Mouse (Mus musculus) small intestine, adult 2 months (tissue): Measurements from ENCODE around the gene Gm48552. TPM values are rescaled to one million over a fixed set of nuclear protein-coding genes. Genes with fewer than 3 reads are reported as not detected.

Experiments used
- H3K27ac ChIP-seq: fragments of 200-500 bp; 2 replicates; pipeline ENCODE4 v1.5.1; 2012; ENCODE audit warnings: low read depth, low read length, control low read depth, inconsistent platforms; ENCODE audit not compliant: insufficient read depth
- H3K27me3 ChIP-seq: fragments of 200-500 bp; 2 replicates; pipeline ENCODE4 v1.6.1; 2012; ENCODE audit warnings: mild to moderate bottlenecking, moderate library complexity, low read length, inconsistent platforms; ENCODE audit not compliant: control insufficient read depth, insufficient read depth
- H3K36me3 ChIP-seq: fragments of 200-500 bp; 2 replicates; pipeline ENCODE4 v1.6.1; 2012; ENCODE audit warnings: mild to moderate bottlenecking, low read length, control low read depth, inconsistent platforms; ENCODE audit not compliant: control insufficient read depth, insufficient read depth
- H3K4me1 ChIP-seq: fragments of 200-500 bp; 2 replicates; pipeline ENCODE4 v1.6.1; 2012; ENCODE audit warnings: low read length, inconsistent platforms, mixed read lengths; ENCODE audit not compliant: control insufficient read depth, insufficient read depth, insufficient read length
- H3K4me3 ChIP-seq: fragments of 200-500 bp; 2 replicates; pipeline ENCODE4 v1.5.1; 2012; ENCODE audit warnings: low read depth, mild to moderate bottlenecking, control low read depth, inconsistent platforms, low read length, moderate library complexity
- CTCF ChIP-seq: fragments of 200-500 bp; IDR thresholded peaks from 2 replicates; pipeline ENCODE4 v1.5.1; 2012; ENCODE audit warnings: low read depth, mild to moderate bottlenecking, control low read depth, inconsistent platforms, low read length, moderate library complexity, mixed read lengths; ENCODE audit not compliant: insufficient replicate concordance, insufficient read length; ENCODE audit errors: extremely low read depth
- POLR2A ChIP-seq: fragments of 200-500 bp; IDR thresholded peaks from 2 replicates; pipeline ENCODE4 v1.6.1; 2012; ENCODE audit warnings: low read depth, mild to moderate bottlenecking, control low read depth, inconsistent platforms, low read length, moderate library complexity
- WGBS: fragments of 180-500 bp; shearing (Covaris S2); methylation state at CpG from one replicate; pipeline ENCODE4 v1.1.7; 2018; 5-methylcytosine and 5-hydroxymethylcytosine counted together
- polyA plus RNA-seq: library from polyadenylated mRNA; depleted of rRNA; stranded (reverse); fragments of >200 nt; gene quantifications from 2 replicates; pipeline ENCODE4 v1.2.3, GENCODE M21; 2012

Gene Gm48552
- polyA plus RNA-seq, 1 experiment = 5.0 TPM

DNA sequence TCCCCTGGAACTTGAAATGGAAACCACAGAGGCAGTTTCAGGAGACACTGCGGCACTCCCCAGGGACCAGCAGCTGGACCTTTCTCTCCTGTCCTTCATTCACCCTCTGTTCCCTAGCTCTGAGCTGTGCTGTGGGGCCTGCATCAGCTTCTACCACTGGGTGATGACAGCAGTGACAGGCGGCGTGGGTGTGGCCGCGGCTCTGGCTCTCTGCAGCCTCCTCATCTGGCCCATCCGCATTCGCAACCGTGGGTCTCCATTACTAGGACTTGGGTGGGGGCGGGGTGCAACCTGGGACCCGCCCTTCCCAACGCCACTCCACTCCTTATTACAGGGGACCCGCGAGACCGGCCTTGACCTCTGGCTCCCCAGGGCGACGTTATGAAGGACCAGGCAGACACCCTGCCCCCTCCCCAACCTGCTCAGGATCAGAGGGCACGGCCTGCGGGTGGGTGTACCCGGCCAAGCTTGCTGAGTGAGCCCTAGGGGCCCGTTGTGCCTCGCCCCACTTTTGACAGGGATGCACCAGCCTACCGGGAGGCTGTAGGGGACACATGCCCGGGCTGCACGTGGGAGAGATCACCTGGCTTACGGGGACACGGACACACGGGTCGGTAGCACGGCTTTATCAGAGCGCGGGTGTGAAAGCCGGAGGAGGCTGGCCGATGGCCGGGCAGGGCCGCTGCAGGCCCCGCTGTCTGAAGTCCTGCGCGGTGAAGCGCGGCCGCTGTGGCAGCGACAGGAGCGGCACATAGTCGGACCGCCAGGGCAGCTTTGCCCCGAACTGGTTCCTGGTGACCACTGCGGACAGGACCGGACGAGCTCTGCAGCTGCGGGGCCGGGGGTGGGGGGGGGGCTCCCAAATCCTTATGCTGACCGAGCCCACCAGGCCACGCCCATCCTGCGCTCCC lies 25.1 kb upstream of the Gm48552 start:
- Histone ChIP-seq H3K27ac (no peak overlapping the region), H3K27me3 (no peaks in the 10 kb centered on the region), H3K4me3 (peak overlapping the region; percentile 25), H3K4me1 (peaks cover 53% of the 10 kb centered on the region), H3K36me3 (peaks cover 22% of the 10 kb centered on the region)
- WGBS = 39% methylated on average over 54 of the region's 54 CpGs
- TF ChIP-seq POLR2A (no peak), CTCF (no peak)

DNA sequence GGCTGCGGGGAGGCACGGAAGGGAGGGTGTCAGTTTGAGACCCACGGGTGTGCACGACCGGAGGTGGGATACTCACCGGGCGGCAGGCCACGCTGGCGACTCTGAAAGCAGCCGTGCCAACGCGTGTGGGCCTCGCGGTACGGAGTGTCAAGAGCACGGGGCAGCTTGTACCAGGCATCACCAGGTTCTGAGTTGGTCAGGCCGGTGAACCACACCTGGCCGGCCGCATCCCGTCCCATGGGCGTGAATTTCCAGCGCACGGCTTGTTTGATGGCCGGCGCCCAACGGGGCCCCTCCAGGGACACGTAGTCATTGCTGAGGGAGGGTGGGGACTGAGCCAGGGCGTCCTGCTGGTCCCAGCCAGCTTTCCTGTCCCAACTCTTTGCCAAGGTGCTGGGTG lies 24.1 kb upstream of the Gm48552 start:
- Histone ChIP-seq H3K4me3 (peak overlapping the region; percentile 34), H3K27ac (no peak overlapping the region), H3K36me3 (peaks cover 31% of the 10 kb centered on the region), H3K4me1 (peaks cover 49% of the 10 kb centered on the region), H3K27me3 (no peaks in the 10 kb centered on the region)
- WGBS = 19% methylated on average over 28 of the region's 28 CpGs
- TF ChIP-seq POLR2A = no peak
- no peak for TF ChIP-seq CTCF

DNA sequence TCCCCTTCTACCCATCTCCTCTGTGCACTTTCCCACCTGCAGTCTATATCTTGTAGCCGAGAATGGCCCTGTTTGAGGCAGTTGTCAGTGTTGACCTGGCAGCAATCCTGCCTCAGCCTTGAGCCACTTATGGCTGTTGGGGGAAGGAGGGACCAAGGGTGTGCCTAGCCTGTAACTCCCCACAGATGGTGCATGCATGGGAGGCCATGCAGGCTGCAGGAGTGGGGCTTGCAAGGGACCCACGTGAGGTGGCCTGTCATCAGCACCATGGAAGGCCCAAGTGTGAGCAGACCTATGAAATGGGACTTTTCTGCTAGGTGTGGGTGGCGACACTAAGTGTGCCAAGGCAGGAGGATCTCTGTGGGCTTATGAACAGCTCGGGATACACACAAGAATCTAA lies 23.7 kb upstream of the Gm48552 start:
- Histone ChIP-seq H3K27ac (peak overlapping the region; percentile 89), H3K4me1 (peaks cover 47% of the 10 kb centered on the region), H3K27me3 (no peaks in the 10 kb centered on the region), H3K4me3 (no peak overlapping the region), H3K36me3 (peaks cover 35% of the 10 kb centered on the region)
- no peak for TF ChIP-seq POLR2A
- no peak for TF ChIP-seq CTCF
- 46% methylated on average over 4 of the region's 4 CpGs for WGBS

DNA sequence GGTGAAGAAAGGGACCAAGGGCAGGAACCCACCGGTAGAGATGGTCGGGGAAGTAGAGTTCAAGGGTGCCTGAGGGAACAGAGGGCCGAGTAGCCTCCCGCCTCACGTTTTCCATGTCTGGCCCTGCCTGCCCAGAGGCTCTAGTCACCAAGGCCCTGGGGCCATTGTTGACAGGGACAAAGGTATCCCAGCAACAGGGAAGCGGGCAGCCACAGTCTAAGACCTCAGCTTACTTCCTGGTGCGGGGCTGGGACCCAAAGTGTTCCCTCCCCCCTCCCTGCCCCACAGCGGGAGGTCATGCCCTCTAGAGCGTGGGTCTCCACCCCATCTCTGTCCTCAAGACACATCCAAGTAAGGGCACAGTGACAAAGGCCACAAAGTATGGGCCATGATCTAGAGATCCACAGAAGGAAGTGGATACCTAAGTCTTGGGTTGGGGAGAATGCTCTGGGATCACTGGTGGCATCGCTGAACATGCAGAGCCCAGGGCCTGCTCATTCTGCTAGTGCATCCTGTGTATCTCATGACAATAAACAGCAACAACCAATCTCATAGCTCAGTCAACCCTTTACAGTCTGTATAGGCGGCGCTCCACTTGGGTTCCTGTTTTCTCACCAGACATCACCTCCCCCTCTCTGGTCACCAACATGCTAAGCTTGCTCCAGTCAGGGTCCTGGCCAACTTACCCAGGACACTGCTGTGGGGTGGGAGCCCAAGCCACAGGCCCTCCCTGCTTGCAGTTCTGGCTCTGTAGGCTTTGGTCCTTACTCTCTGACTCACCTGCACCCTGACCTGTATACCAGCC lies 22.9 kb upstream of the Gm48552 start, which contains the start of gene 4930404N11Rik:
4930404N11Rik (minus strand) TSS at position 145 of the 805 bp plus-strand sequence.
- H3K27ac ChIP-seq = peak within 1 kb of the TSS; percentile 89
- H3K36me3 ChIP-seq = peaks cover 42% of the 10 kb centered on the region
- H3K4me1 ChIP-seq = peaks cover 47% of the 10 kb centered on the region
- no peaks in the 10 kb centered on the region for H3K27me3 ChIP-seq
- H3K4me3 ChIP-seq = peak within 1 kb of the TSS; percentile 34
- WGBS = 40% methylated on average over 12 of the region's 12 CpGs
- TF ChIP-seq POLR2A = no peak
- TF ChIP-seq CTCF = no peak

DNA sequence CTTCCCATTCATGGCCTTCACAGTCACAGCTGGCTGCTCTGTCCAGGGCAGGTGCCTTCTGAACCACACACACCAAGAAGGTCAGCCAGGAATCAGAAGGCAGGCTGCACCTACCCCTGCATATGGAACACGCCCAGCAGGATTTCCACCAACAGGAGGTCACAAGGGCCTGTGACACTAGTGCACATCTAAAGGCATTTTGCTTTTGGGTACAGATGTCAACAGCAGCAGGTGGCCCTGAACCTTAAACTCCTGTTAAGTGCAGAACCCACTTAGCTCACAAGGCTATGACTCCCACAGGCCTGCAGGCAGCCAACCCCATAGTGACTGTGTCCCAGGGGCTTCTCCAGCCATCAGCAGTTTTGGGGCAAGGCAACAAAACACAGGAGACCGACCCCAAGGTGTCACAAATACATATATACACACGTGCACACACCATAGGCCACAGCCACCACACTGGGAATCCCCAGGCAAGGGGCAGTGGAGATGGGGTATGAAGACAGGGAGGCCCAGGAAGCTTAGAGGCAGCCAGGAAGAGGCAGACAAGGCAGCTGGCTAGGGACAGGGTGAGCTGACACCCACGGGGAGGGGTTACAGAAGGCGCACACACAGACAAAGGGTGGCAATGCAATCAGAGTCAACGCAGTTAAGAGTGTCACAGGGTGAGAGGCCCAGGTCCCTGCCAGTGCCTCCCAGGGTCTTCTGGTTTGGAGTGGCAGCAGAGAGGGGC lies 22.2 kb upstream of the Gm48552 start:
- Histone ChIP-seq H3K4me3 (no peak overlapping the region), H3K27ac (peak overlapping the region; percentile 55), H3K36me3 (peaks cover 47% of the 10 kb centered on the region), H3K4me1 (peaks cover 47% of the 10 kb centered on the region), H3K27me3 (no peaks in the 10 kb centered on the region)
- no peak for TF ChIP-seq CTCF
- no peak for TF ChIP-seq POLR2A
- 64% methylated on average over 6 of the region's 6 CpGs for WGBS

DNA sequence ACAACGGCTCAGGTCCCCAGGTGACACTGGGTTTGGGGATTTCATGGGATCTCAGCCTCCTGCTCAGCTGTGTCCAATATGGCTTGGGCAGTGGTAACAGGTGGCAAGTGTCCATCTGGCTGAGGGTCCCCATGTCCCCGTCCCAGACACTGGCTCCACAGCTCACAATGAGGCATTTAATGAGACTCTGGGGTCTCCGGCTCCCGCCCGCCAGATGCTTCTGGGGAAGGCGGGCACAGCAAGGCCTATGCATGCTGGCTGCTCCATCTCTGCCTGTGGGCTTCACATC lies 21.7 kb upstream of the Gm48552 start:
- peak overlapping the region; percentile 55; the same call in 1 of the 2 replicates for H3K27ac ChIP-seq
- 90% methylated on average over 6 of the region's 6 CpGs for WGBS
- no peak for TF ChIP-seq POLR2A
- TF ChIP-seq CTCF = no peak
- H3K4me3 ChIP-seq = no peak overlapping the region
- H3K4me1 ChIP-seq = peaks cover 46% of the 10 kb centered on the region
- H3K36me3 ChIP-seq = peaks cover 47% of the 10 kb centered on the region
- H3K27me3 ChIP-seq = no peaks in the 10 kb centered on the region
